Mouse (Mus musculus): ENCODE results near the gene Vapa.

Vapa gene

GRCm38 (mm10) chr17:65625563-65625962 lies 12.2 kb upstream of the Vapa start:
- DNase-seq (ENCODE audit: low read depth in 1 of 2, low spot score in 2 of 2) = no peak

GRCm38 (mm10) chr17:65623130-65623529 lies 9.8 kb upstream of the Vapa start:
- no peak for DNase-seq (ENCODE audit: low read depth in 1 of 2, low spot score in 2 of 2)

GRCm38 (mm10) chr17:65618431-65618830 lies 5.1 kb upstream of the Vapa start:
- DNase-seq (ENCODE audit: low read depth in 1 of 2, low spot score in 2 of 2) = no peak

- no peak for DNase-seq (ENCODE audit: low read depth in 1 of 2, low spot score in 2 of 2)
Observed at GRCm38 (mm10) chr17:65615678-65616077, 2.3 kb upstream of the Vapa start.

GRCm38 (mm10) chr17:65614431-65614830 lies 1.1 kb upstream of the Vapa start:
- DNase-seq (ENCODE audit: low read depth in 1 of 2, low spot score in 2 of 2) = no peak

GRCm38 (mm10) chr17:65613142-65613462 lies 253 bp downstream of the Vapa start:
- no peak for DNase-seq (ENCODE audit: low read depth in 1 of 2, low spot score in 2 of 2)

GRCm38 (mm10) chr17:65612391-65613141 lies 789 bp downstream of the Vapa start:
- peak in 1 of 2 experiments; percentile 19 for DNase-seq (ENCODE audit: low read depth in 1 of 2, low spot score in 2 of 2)

GRCm38 (mm10) chr17:65611721-65612120 lies 1.6 kb downstream of the Vapa start:
- DNase-seq (ENCODE audit: low read depth in 1 of 2, low spot score in 2 of 2) = no peak

GRCm38 (mm10) chr17:65608743-65609142 lies 4.6 kb downstream of the Vapa start:
- no peak for DNase-seq (ENCODE audit: low read depth in 1 of 2, low spot score in 2 of 2)

GRCm38 (mm10) chr17:65608312-65608687 lies 5.1 kb downstream of the Vapa start:
- DNase-seq (ENCODE audit: low read depth in 1 of 2, low spot score in 2 of 2) = no peak

GRCm38 (mm10) chr17:65607574-65608311 lies 5.6 kb downstream of the Vapa start:
- DNase-seq (ENCODE audit: low read depth in 1 of 2, low spot score in 2 of 2) = no peak

GRCm38 (mm10) chr17:65606014-65606413 lies 7.3 kb downstream of the Vapa start:
- no peak for DNase-seq (ENCODE audit: low read depth in 1 of 2, low spot score in 2 of 2)

- DNase-seq (ENCODE audit: low read depth in 1 of 2, low spot score in 2 of 2) = no peak
Observed at GRCm38 (mm10) chr17:65604892-65605291, 8.5 kb downstream of the Vapa start.

GRCm38 (mm10) chr17:65604315-65604714 lies 9.0 kb downstream of the Vapa start:
- no peak for DNase-seq (ENCODE audit: low read depth in 1 of 2, low spot score in 2 of 2)

GRCm38 (mm10) chr17:65597857-65598486 lies 15.4 kb downstream of the Vapa start:
- DNase-seq (ENCODE audit: low read depth in 1 of 2, low spot score in 2 of 2) = no peak

GRCm38 (mm10) chr17:65594687-65595086 lies 18.7 kb downstream of the Vapa start:
- no peak for DNase-seq (ENCODE audit: low read depth in 1 of 2, low spot score in 2 of 2)

GRCm38 (mm10) chr17:65586892-65587291 lies 26.5 kb downstream of the Vapa start:
- no peak for DNase-seq (ENCODE audit: low read depth in 1 of 2, low spot score in 2 of 2)

- DNase-seq (ENCODE audit: low read depth in 1 of 2, low spot score in 2 of 2) = no peak
Observed at GRCm38 (mm10) chr17:65581440-65581839, 31.9 kb downstream of the Vapa start.

- no peak for DNase-seq (ENCODE audit: low read depth in 1 of 2, low spot score in 2 of 2)
Observed at GRCm38 (mm10) chr17:65579766-65580165, 33.6 kb downstream of the Vapa start.

- no peak for DNase-seq (ENCODE audit: low read depth in 1 of 2, low spot score in 2 of 2)
Observed at GRCm38 (mm10) chr17:65575339-65575738, 38.0 kb downstream of the Vapa start.

GRCm38 (mm10) chr17:65574850-65575249 lies 38.5 kb downstream of the Vapa start:
- no peak for DNase-seq (ENCODE audit: low read depth in 1 of 2, low spot score in 2 of 2)

GRCm38 (mm10) chr17:65571866-65572265 lies 41.5 kb downstream of the Vapa start:
- no peak for DNase-seq (ENCODE audit: low read depth in 1 of 2, low spot score in 2 of 2)

All from monocyte, adult 2 months (primary cell).